Mouse (Mus musculus) stomach, embryonic 16.5 days (tissue): ENCODE data around the gene Bub3. TPM values are rescaled to one million over a fixed set of nuclear protein-coding genes. Genes with fewer than 3 reads are reported as not detected.

Experiments
- polyA plus RNA-seq: library from polyadenylated mRNA; unstranded; fragments of >200 nt; fragmentation: Nextera tagmentation; extraction: Ambion mirVana; gene quantifications from 2 replicates; pipeline ENCODE4 v1.2.1, GENCODE M21; 2015

Gene Bub3
- polyA plus RNA-seq, 1 experiment from 2014 or later = 178 TPM

Other genes with a start within 250 kb of the Bub3 start
- 1.3 and 2.3 TPM in 2 replicates for gene Cuzd1, start 237.9 kb upstream of the Bub3 start, polyA plus RNA-seq
- not detected in 2 replicates for gene Fam24b, start 230.7 kb upstream of the Bub3 start, polyA plus RNA-seq
- gene Fam24a, start 226.4 kb upstream of the Bub3 start, polyA plus RNA-seq = not detected in 2 replicates
- 21.4 and 21.7 TPM in 2 replicates for gene 2310057M21Rik, start 197.5 kb upstream of the Bub3 start, polyA plus RNA-seq
- 64.7 and 77.5 TPM in 2 replicates for gene Pstk, start 189.1 kb upstream of the Bub3 start, polyA plus RNA-seq
- 11.6 and 14.4 TPM in 2 replicates for gene Ikzf5, start 149.7 kb upstream of the Bub3 start, polyA plus RNA-seq
- 115 and 117 TPM in 2 replicates for gene Acadsb, start 149.6 kb upstream of the Bub3 start, polyA plus RNA-seq
- 0.15 and 0.32 TPM in 2 replicates for gene Hmx3, start 17.4 kb upstream of the Bub3 start, polyA plus RNA-seq
- gene Hmx2, start 11.4 kb upstream of the Bub3 start, polyA plus RNA-seq = 0.66 and 0.76 TPM in 2 replicates